Mouse (Mus musculus): Measurements from ENCODE around the gene Shank2.

Shank2 gene

DNA sequence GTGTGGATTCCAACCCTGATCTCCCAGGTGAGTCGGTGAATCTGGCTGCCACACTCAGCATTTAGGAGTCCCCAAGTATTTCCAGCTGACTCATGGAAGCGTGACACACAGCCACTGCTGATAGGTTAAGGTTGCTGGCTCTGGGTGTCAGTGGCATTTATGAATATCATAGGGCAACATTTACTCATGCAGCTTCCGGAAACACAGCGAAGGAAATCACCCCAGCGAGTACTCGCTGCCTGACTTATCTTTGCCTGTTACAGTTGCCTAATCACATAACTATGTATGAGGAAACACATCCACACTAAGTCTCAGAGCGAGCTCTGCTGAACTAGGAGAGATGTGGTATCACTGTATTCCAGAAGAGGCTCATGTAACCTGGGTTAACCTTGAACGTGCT, 231.8 kb downstream of the Shank2 start:
- no peak for DNase-seq

DNA sequence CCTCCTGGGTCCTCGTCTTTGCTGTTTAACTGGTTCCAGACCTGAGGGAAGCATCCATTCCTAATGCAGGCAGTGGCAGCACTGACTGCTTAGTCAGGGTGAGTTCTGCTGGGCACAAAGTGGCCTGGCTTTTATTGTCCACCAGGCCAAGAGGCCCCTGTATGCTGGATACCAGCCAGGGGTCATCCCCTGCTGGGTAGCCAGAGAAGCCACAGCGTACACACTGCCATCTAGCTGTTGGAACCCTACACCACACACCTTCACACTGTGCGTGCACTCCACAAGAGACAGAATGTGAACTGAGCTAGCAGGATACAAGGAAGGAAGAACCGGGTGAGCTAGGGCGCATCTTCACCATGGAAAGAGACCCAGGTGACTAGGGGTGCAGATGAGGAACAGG, 233.1 kb downstream of the Shank2 start:
- DNase-seq, result no peak

- DNase-seq, result peak; percentile 48
Observed at GRCm38 (mm10) chr7:144235523-144235922, 233.8 kb downstream of the Shank2 start.

- DNase-seq, result no peak
Observed at GRCm38 (mm10) chr7:144236802-144237201, 235.1 kb downstream of the Shank2 start.

DNA sequence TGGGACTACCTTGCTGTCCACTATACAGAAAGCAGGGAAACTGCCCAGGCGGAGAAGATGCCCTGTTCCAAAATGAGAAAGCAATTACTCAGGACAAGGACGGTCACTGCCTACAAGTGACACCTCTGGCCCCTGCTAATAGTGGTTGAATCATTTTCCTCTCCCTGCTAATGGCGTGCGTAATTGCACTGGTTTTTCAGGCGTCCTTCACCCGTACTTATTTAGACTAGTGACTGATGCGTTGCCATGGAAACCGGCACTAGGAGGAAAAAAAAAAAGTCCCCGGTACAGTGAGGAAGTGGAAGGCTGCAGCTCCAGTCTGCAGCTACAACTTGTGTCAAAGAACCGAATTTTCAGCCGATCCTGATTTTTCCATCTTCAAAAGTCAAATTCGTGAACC, 236.7 kb downstream of the Shank2 start:
- DNase-seq, result peak; percentile 77

- DNase-seq, result no peak
Observed at GRCm38 (mm10) chr7:144238992-144239391, 237.3 kb downstream of the Shank2 start.

GRCm38 (mm10) chr7:144239571-144240370, 238.0 kb downstream of the Shank2 start:
- DNase-seq, result no peak

DNA sequence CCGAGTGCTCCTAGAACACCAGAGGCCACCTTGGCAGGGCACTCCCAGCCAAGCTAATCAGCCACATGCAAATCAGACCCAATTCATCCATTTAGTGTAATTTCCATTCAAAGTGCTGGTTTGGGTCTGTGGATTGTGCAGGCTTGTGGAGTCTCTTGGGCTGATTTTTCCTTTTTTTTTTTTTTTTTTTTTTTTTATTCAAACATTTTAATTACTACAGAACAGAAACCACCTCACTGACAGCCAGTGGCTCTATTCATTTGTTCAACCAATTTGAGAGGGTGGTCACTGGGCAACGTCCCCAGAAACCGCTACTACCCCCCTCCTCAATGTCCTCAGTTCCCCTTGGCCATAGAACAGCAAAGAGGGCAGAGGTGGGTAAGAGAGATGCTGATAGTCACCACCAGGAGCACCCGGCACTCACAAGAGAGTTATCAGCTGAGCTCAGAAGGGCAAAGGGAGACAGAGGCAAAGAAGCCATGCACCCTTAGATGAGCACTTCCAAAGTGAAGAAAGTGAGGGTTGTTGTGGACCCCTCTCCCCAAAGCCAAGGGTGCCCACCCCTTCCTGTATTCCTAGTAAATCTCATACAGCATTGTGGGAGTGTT, 239.1 kb downstream of the Shank2 start:
- DNase-seq, result no peak

GRCm38 (mm10) chr7:144244203-144244602, 242.5 kb downstream of the Shank2 start:
- no peak for DNase-seq

DNA sequence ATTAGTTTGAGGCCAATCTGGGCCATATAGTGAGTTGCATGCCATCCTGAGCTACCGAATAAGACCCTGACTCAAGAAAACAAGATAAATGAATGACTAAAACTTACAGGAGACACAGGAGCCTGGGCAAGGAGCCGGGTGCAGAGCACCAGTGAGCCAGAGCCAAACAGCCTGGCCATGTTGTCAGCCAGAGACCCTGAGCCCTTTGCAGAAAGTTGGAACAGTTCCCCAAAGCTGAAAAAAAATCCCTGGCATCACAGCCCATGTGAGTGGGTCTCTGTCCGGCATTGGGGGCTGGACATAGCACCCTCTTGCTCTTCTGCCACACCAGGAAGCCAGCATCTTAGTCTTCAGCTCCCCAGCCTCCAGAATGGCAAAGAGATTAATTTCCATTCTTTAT, 244.5 kb downstream of the Shank2 start:
- no peak for DNase-seq

GRCm38 (mm10) chr7:144248686-144249422, 247.1 kb downstream of the Shank2 start:
- no peak for DNase-seq

- DNase-seq, result peak; percentile 34
Observed at GRCm38 (mm10) chr7:144250791-144251190, 249.1 kb downstream of the Shank2 start.

DNA sequence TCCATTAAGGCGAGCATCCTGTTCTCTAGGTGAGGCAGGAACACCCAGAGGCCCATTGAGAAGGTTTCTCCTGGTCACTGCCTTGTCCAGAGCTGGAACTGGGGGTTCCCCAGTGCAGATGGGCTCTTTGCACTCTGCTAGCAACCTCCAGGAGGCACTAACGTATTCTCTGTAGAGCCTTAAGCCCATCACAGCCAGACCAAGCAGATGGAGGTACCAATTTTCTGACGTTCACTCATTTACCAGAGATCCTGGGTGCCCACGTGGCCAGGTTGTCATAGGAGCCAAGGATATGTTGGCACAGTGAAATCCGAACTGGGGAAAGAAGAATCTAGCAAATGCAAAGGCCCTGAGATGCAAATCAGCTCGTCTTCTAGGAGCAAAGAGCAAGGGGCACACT, 249.5 kb downstream of the Shank2 start:
- DNase-seq, result peak; percentile 78

DNA sequence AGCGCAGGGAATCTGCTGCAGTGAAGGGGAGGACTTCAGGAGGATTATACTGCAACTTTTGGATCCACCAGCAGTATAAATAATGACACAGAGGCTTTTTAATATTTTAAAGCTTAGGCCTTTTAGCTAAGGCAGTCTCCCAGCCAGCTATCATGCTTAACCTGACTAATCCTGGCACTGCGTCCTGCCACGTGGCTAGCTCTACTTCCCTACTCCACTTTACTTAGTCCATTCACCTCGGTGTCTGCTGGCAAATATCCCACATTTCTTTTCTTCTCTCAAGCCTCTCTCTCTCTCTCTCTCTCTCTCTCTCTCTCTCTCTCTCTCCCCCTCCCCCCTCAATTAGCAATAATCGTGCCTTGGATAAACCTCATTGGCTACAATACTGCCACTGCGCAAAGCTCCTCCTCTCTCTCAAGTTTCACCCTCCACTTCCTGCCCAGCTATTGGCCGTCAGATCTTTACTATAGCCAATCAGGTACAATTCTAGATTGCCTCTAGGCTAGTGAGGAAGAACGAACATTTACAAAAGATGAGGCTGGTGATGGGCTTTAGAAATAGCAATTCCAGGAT, 253.0 kb downstream of the Shank2 start:
- DNase-seq, result no peak

GRCm38 (mm10) chr7:144257821-144258220, 256.1 kb downstream of the Shank2 start:
- DNase-seq, result no peak

- DNase-seq, result no peak
Observed at GRCm38 (mm10) chr7:144258332-144258731, 256.6 kb downstream of the Shank2 start.

- DNase-seq, result no peak
Observed at GRCm38 (mm10) chr7:144262666-144263065, 260.9 kb downstream of the Shank2 start.

GRCm38 (mm10) chr7:144266745-144267144, 265.0 kb downstream of the Shank2 start:
- no peak for DNase-seq

DNA sequence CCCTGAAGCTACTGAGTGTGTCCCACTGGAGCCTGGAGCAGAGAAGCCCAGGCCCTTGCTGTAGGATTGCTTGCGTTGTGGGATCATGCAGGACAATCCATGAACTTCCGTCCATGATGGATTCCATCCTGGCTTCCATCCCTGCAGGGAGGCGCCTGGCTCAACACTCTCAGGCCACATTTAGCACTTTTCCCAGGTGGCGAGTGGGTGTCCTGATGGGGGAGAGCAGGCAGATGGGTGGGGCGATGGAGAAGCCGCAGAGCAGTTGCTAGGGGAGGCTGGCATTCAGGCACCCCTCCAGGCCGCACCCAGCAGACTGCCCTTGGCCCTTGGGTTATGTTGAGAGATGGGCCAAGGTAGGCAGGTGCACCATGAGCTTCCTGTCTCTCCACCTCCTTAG, 266.6 kb downstream of the Shank2 start:
- DNase-seq, result peak; percentile 74

DNA sequence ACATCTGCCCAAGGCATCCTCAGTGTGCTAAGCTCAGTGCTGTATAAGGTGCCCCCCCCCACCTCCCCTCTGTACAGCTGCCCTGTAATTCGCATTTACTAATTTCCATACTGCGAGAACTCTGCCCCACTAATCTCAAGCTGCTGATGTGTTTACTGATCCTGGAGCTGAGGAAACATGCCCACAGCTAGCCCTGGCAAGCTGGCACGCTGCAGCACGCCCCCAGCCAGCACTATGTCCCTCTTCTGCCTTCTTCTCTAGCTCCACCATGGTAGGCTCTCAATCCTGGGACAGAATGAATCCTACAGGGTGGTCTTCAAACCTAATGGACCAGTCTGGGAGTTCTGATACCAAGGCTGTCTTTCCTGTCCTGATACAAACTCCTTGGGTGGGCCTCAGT, 267.1 kb downstream of the Shank2 start:
- DNase-seq, result no peak

DNA sequence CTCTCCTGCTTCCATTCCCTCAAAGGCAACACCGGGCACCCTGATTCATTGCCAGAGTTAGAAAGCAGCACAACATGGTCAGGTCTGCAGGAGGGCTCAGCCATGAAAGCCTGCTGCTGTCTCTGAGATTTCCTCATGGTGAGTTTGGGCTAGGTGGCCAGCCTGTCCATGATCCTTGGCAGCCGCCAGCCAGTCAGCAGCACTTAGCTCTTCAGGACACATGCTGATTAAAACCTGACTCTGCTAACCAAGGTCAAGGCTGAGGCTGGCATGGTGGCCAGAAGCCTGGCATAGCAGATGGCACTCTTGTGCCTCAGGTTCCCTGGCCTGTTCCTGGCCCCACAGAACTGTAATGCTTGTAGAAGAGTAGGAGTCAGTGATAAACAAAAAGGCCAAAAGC, 269.3 kb downstream of the Shank2 start:
- no peak for DNase-seq

GRCm38 (mm10) chr7:144278703-144279102, 277.0 kb downstream of the Shank2 start:
- no peak for DNase-seq

GRCm38 (mm10) chr7:144283701-144284100, 282.0 kb downstream of the Shank2 start:
- no peak for DNase-seq

Measured in layer of hippocampus, adult 9-11 months (tissue).